Mouse (Mus musculus): ENCODE measurements at regions not wholly inside any gene's neighbourhood (a gene's known extent, or its start where the extent isn't known, plus 50 kb on each side); places are given as distances from the start of the nearest gene placed in this dataset.

- Histone ChIP-seq H3K9me3 (ENCODE audit: control insufficient read depth, low read depth, low read length) (no peaks in the 10 kb centered on the region), H3K4me2 (replicated peaks; ENCODE audit: low read depth, low read length) (no peak overlapping the region), H3K36me3 (ENCODE audit: control insufficient read depth, insufficient read depth, low read length) (no peaks in the 10 kb centered on the region), H3K4me1 (ENCODE audit: control insufficient read depth, insufficient read depth, low read length) (no peaks in the 10 kb centered on the region), H3K9ac (replicated peaks; ENCODE audit: low read depth, low read length) (no peak overlapping the region), H3K4me3 (ENCODE audit: low read depth, low read length) (no peak overlapping the region), H3K27me3 (ENCODE audit: control insufficient read depth, insufficient read depth, low read length) (no peaks in the 10 kb centered on the region), H3K27ac (ENCODE audit: low read length) (no peak overlapping the region)
- WGBS: 69% methylated on average over 8 of the region's 8 CpGs
- no peak for ATAC-seq (ENCODE audit: insufficient number of reproducible peaks, insufficient read depth, low FRiP score, low read depth)
Observed at GRCm38 (mm10) chr4:125765171-125765570, 259.2 kb upstream of the Csf3r start.

- 82% methylated on average over 4 of the region's 4 CpGs for WGBS
- ATAC-seq (ENCODE audit: insufficient number of reproducible peaks, insufficient read depth, low FRiP score, low read depth): no peak
- H3K4me3 ChIP-seq (ENCODE audit: low read depth, low read length): no peak overlapping the region
- H3K27me3 ChIP-seq (ENCODE audit: control insufficient read depth, insufficient read depth, low read length): peaks cover 4% of the 10 kb centered on the region; the same call in 1 of the 2 replicates
- no peak overlapping the region for H3K9ac ChIP-seq (replicated peaks; ENCODE audit: low read depth, low read length)
- H3K27ac ChIP-seq (ENCODE audit: low read length): no peak overlapping the region
- H3K9me3 ChIP-seq (ENCODE audit: control insufficient read depth, low read depth, low read length): no peaks in the 10 kb centered on the region
- H3K4me1 ChIP-seq (ENCODE audit: control insufficient read depth, insufficient read depth, low read length): no peaks in the 10 kb centered on the region
- H3K36me3 ChIP-seq (ENCODE audit: control insufficient read depth, insufficient read depth, low read length): no peaks in the 10 kb centered on the region
- no peak overlapping the region for H3K4me2 ChIP-seq (replicated peaks; ENCODE audit: low read depth, low read length)
Observed at GRCm38 (mm10) chr4:125777126-125777525, 247.2 kb upstream of the Csf3r start.

- Histone ChIP-seq H3K27me3 (ENCODE audit: control insufficient read depth, insufficient read depth, low read length) (peaks cover 4% of the 10 kb centered on the region; the same call in 1 of the 2 replicates), H3K9ac (replicated peaks; ENCODE audit: low read depth, low read length) (no peak overlapping the region), H3K4me1 (ENCODE audit: control insufficient read depth, insufficient read depth, low read length) (no peaks in the 10 kb centered on the region), H3K27ac (ENCODE audit: low read length) (no peak overlapping the region), H3K9me3 (ENCODE audit: control insufficient read depth, low read depth, low read length) (no peaks in the 10 kb centered on the region), H3K36me3 (ENCODE audit: control insufficient read depth, insufficient read depth, low read length) (no peaks in the 10 kb centered on the region), H3K4me2 (replicated peaks; ENCODE audit: low read depth, low read length) (no peak overlapping the region), H3K4me3 (ENCODE audit: low read depth, low read length) (no peak overlapping the region)
- 42% methylated on average over 4 of the region's 4 CpGs for WGBS
- no peak for ATAC-seq (ENCODE audit: insufficient number of reproducible peaks, insufficient read depth, low FRiP score, low read depth)
Observed at GRCm38 (mm10) chr4:125780113-125780512, 244.2 kb upstream of the Csf3r start.

- Histone ChIP-seq H3K4me2 (replicated peaks; ENCODE audit: low read depth, low read length) (no peak overlapping the region), H3K4me3 (ENCODE audit: low read depth, low read length) (no peak overlapping the region), H3K9me3 (ENCODE audit: control insufficient read depth, low read depth, low read length) (no peaks in the 10 kb centered on the region), H3K27me3 (ENCODE audit: control insufficient read depth, insufficient read depth, low read length) (peaks cover 4% of the 10 kb centered on the region; the same call in 1 of the 2 replicates), H3K9ac (replicated peaks; ENCODE audit: low read depth, low read length) (no peak overlapping the region), H3K36me3 (ENCODE audit: control insufficient read depth, insufficient read depth, low read length) (no peaks in the 10 kb centered on the region), H3K27ac (ENCODE audit: low read length) (no peak overlapping the region), H3K4me1 (ENCODE audit: control insufficient read depth, insufficient read depth, low read length) (no peaks in the 10 kb centered on the region)
- ATAC-seq (ENCODE audit: insufficient number of reproducible peaks, insufficient read depth, low FRiP score, low read depth): no peak
- WGBS: 15% methylated on average over 12 of the region's 12 CpGs
Observed at GRCm38 (mm10) chr4:125780921-125781487, 243.3 kb upstream of the Csf3r start.

- no peak for ATAC-seq (ENCODE audit: insufficient number of reproducible peaks, insufficient read depth, low FRiP score, low read depth)
- H3K9me3 ChIP-seq (ENCODE audit: control insufficient read depth, low read depth, low read length): no peaks in the 10 kb centered on the region
- no peak overlapping the region for H3K9ac ChIP-seq (replicated peaks; ENCODE audit: low read depth, low read length)
- peaks cover 4% of the 10 kb centered on the region; the same call in 1 of the 2 replicates for H3K27me3 ChIP-seq (ENCODE audit: control insufficient read depth, insufficient read depth, low read length)
- H3K4me2 ChIP-seq (replicated peaks; ENCODE audit: low read depth, low read length): no peak overlapping the region
- H3K27ac ChIP-seq (ENCODE audit: low read length): no peak overlapping the region
- H3K36me3 ChIP-seq (ENCODE audit: control insufficient read depth, insufficient read depth, low read length): no peaks in the 10 kb centered on the region
- 77% methylated on average over 3 of the region's 3 CpGs for WGBS
- no peaks in the 10 kb centered on the region for H3K4me1 ChIP-seq (ENCODE audit: control insufficient read depth, insufficient read depth, low read length)
- H3K4me3 ChIP-seq (ENCODE audit: low read depth, low read length): no peak overlapping the region
Observed at GRCm38 (mm10) chr4:125782346-125782745, 242.0 kb upstream of the Csf3r start.

- no peaks in the 10 kb centered on the region for H3K27me3 ChIP-seq (ENCODE audit: control insufficient read depth, insufficient read depth, low read length)
- no peak overlapping the region for H3K4me2 ChIP-seq (replicated peaks; ENCODE audit: low read depth, low read length)
- no peaks in the 10 kb centered on the region for H3K4me1 ChIP-seq (ENCODE audit: control insufficient read depth, insufficient read depth, low read length)
- no peak overlapping the region for H3K27ac ChIP-seq (ENCODE audit: low read length)
- no peaks in the 10 kb centered on the region for H3K9me3 ChIP-seq (ENCODE audit: control insufficient read depth, low read depth, low read length)
- WGBS: 24% methylated on average over 3 of the region's 3 CpGs
- H3K9ac ChIP-seq (replicated peaks; ENCODE audit: low read depth, low read length): no peak overlapping the region
- ATAC-seq (ENCODE audit: insufficient number of reproducible peaks, insufficient read depth, low FRiP score, low read depth): no peak
- H3K4me3 ChIP-seq (ENCODE audit: low read depth, low read length): no peak overlapping the region
- no peaks in the 10 kb centered on the region for H3K36me3 ChIP-seq (ENCODE audit: control insufficient read depth, insufficient read depth, low read length)
Observed at GRCm38 (mm10) chr4:125786083-125786482, 238.3 kb upstream of the Csf3r start.

- ATAC-seq (ENCODE audit: insufficient number of reproducible peaks, insufficient read depth, low FRiP score, low read depth): no peak
- no peak overlapping the region for H3K27ac ChIP-seq (ENCODE audit: low read length)
- H3K4me2 ChIP-seq (replicated peaks; ENCODE audit: low read depth, low read length): no peak overlapping the region
- H3K4me1 ChIP-seq (ENCODE audit: control insufficient read depth, insufficient read depth, low read length): no peaks in the 10 kb centered on the region
- no peak overlapping the region for H3K9ac ChIP-seq (replicated peaks; ENCODE audit: low read depth, low read length)
- 64% methylated on average over 4 of the region's 4 CpGs for WGBS
- no peak overlapping the region for H3K4me3 ChIP-seq (ENCODE audit: low read depth, low read length)
- H3K9me3 ChIP-seq (ENCODE audit: control insufficient read depth, low read depth, low read length): no peaks in the 10 kb centered on the region
- H3K36me3 ChIP-seq (ENCODE audit: control insufficient read depth, insufficient read depth, low read length): no peaks in the 10 kb centered on the region
- no peaks in the 10 kb centered on the region for H3K27me3 ChIP-seq (ENCODE audit: control insufficient read depth, insufficient read depth, low read length)
Observed at GRCm38 (mm10) chr4:125794679-125795078, 229.7 kb upstream of the Csf3r start.

- Histone ChIP-seq H3K27me3 (ENCODE audit: control insufficient read depth, insufficient read depth, low read length) (no peaks in the 10 kb centered on the region), H3K4me1 (ENCODE audit: control insufficient read depth, insufficient read depth, low read length) (no peaks in the 10 kb centered on the region), H3K9me3 (ENCODE audit: control insufficient read depth, low read depth, low read length) (no peaks in the 10 kb centered on the region), H3K36me3 (ENCODE audit: control insufficient read depth, insufficient read depth, low read length) (no peaks in the 10 kb centered on the region), H3K27ac (ENCODE audit: low read length) (no peak overlapping the region), H3K9ac (replicated peaks; ENCODE audit: low read depth, low read length) (no peak overlapping the region), H3K4me3 (ENCODE audit: low read depth, low read length) (no peak overlapping the region), H3K4me2 (replicated peaks; ENCODE audit: low read depth, low read length) (no peak overlapping the region)
- ATAC-seq (ENCODE audit: insufficient number of reproducible peaks, insufficient read depth, low FRiP score, low read depth): no peak
- WGBS: 88% methylated on average over 4 of the region's 4 CpGs
Observed at GRCm38 (mm10) chr4:125807923-125808322, 216.4 kb upstream of the Csf3r start.

- Histone ChIP-seq H3K4me3 (ENCODE audit: low read depth, low read length) (no peak overlapping the region), H3K27ac (ENCODE audit: low read length) (no peak overlapping the region), H3K27me3 (ENCODE audit: control insufficient read depth, insufficient read depth, low read length) (no peaks in the 10 kb centered on the region), H3K9ac (replicated peaks; ENCODE audit: low read depth, low read length) (no peak overlapping the region), H3K36me3 (ENCODE audit: control insufficient read depth, insufficient read depth, low read length) (no peaks in the 10 kb centered on the region), H3K9me3 (ENCODE audit: control insufficient read depth, low read depth, low read length) (no peaks in the 10 kb centered on the region), H3K4me1 (ENCODE audit: control insufficient read depth, insufficient read depth, low read length) (no peaks in the 10 kb centered on the region), H3K4me2 (replicated peaks; ENCODE audit: low read depth, low read length) (no peak overlapping the region)
- 14% methylated on average over 9 of the region's 9 CpGs for WGBS
- no peak for ATAC-seq (ENCODE audit: insufficient number of reproducible peaks, insufficient read depth, low FRiP score, low read depth)
Observed at GRCm38 (mm10) chr4:125809446-125810108, 214.8 kb upstream of the Csf3r start.

Measured in stomach, embryonic 14.5 days (tissue).